Mouse (Mus musculus) layer of hippocampus, adult 9-10 months (tissue): Measurements from ENCODE around the gene Chd9.

Experiments used
- DNase-seq: peaks from one replicate; pipeline ENCODE4 v3.0.0; 2022; ENCODE audit warnings: low spot score

The Chd9 gene

DNA sequence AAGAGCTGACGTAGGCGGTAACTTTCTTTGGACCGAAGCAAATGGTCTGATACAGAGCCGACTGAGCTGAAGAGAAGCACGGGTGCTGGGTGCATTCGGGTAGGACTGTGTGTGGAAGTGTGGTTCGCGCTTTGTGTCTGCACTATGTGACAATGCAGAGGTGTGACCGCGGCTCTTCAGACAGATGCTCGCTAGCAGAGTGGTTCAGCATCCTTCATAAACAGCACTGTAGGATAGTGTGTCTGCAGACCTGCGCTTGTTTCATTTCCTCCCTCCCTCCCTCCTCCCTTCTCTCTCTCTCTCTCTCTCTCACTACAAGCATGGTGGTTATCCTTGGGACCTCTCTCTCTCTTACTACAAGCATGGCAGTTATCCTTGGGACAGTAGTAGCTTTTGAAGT is 254.3 kb downstream of the Chd9 start:
- DNase-seq: no peak

- no peak for DNase-seq
These were observed 260.3 kb downstream of the Chd9 start for GRCm38 (mm10) chr8:91088452-91088851.

- no peak for DNase-seq
These were observed 261.4 kb downstream of the Chd9 start for GRCm38 (mm10) chr8:91089601-91090000.

GRCm38 (mm10) chr8:91094135-91094534 is 266.0 kb downstream of the Chd9 start:
- DNase-seq: no peak

DNA sequence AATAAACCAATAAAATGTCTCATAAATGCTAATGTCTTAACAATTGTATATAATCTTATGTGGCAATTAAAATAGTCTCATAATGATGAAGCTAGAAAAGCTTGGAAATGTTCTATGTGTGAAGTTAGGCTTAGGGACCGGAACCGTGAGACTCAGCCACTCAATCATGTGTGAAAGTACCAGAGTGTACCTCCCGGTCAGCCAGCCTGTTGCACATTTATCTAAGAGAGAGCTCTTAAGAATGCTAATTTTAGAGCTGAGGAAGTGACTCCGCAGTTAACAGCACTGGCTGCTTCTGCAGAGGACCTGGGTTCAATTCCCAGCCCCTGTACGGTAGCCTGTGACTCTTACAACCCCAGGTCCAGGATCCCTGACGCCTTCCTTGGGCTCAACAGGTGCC is 270.0 kb downstream of the Chd9 start:
- DNase-seq: no peak
